28 mouse cellular contexts compared by ENCODE assay signal in genomic region chr3:63423552-63423951, GRCm38 (mm10).
"Had no signal": no experiment of that assay in that cellular context is flagged by ENCODE, and none has a peak within 500 bp of the region (broad histone marks: within the 10 kb centered on the region; RNA-seq: fewer than 3 reads in every experiment).

No protein-coding gene starts in this region.

- ATAC-seq: hindbrain, embryonic 16.5 days; inflammation-experienced regulatory T-cells, adult 6 months; intestine, embryonic 15.5 days; intestine, postnatal 0 days; liver, postnatal 0 days had no signal

- H3K4me3 ChIP-seq: gastrocnemius, adult 2 months; heart, embryonic 10.5 days; heart, embryonic 12.5 days; hindbrain, embryonic 10.5 days; hindbrain, embryonic 12.5 days; intestine, embryonic 15.5 days; layer of hippocampus, adult 2 months; left cerebral cortex, adult 2 months; limb, embryonic 13.5 days; liver, embryonic 13.5 days; liver, embryonic 15.5 days had no signal

- H3K4me2 ChIP-seq: heart, embryonic 12.5 days; hindbrain, embryonic 12.5 days; hindbrain, embryonic 14.5 days; intestine, embryonic 15.5 days; limb, embryonic 13.5 days; liver, embryonic 11.5 days; liver, embryonic 13.5 days; liver, embryonic 15.5 days had no signal

- H3K36me3 ChIP-seq: heart, embryonic 10.5 days; heart, embryonic 12.5 days; hindbrain, embryonic 10.5 days; hindbrain, embryonic 12.5 days; intestine, embryonic 15.5 days; limb, embryonic 13.5 days; liver, embryonic 13.5 days; liver, embryonic 15.5 days had no signal

- H3K27ac ChIP-seq: gastrocnemius, adult 2 months; heart, embryonic 10.5 days; hindbrain, embryonic 10.5 days; hindbrain, embryonic 12.5 days; hindbrain, embryonic 14.5 days; intestine, embryonic 15.5 days; layer of hippocampus, adult 2 months; left cerebral cortex, adult 2 months; limb, embryonic 13.5 days; liver, embryonic 13.5 days; liver, embryonic 15.5 days had no signal

- H3K9ac ChIP-seq: heart, embryonic 12.5 days; hindbrain, embryonic 12.5 days; hindbrain, embryonic 14.5 days; intestine, embryonic 15.5 days; limb, embryonic 13.5 days; liver, embryonic 13.5 days; liver, embryonic 15.5 days; liver, postnatal 0 days had no signal

- H3K27me3 ChIP-seq: heart, embryonic 12.5 days; hindbrain, embryonic 12.5 days; intestine, embryonic 15.5 days; limb, embryonic 13.5 days; liver, embryonic 13.5 days; liver, embryonic 15.5 days had no signal

- H3K9me3 ChIP-seq: heart, embryonic 10.5 days; heart, embryonic 12.5 days; hindbrain, embryonic 10.5 days; hindbrain, embryonic 12.5 days; intestine, embryonic 15.5 days; limb, embryonic 13.5 days; liver, embryonic 13.5 days; liver, embryonic 15.5 days had no signal

- H3K4me1 ChIP-seq: heart, embryonic 10.5 days; heart, embryonic 12.5 days; hindbrain, embryonic 10.5 days; hindbrain, embryonic 12.5 days; intestine, embryonic 15.5 days; limb, embryonic 13.5 days; liver, embryonic 13.5 days; liver, embryonic 15.5 days had no signal

- DNase-seq: gastrocnemius, adult 2 months; gastrocnemius, postnatal 10 days; gastrocnemius, postnatal 25 days; heart, adult 18-20 months; heart, postnatal 10 days; heart, postnatal 4 days; kidney, adult 18-20 months; kidney, adult 8-10 months; kidney, postnatal 10 days; kidney, postnatal 25 days; kidney, postnatal 4 days; liver; liver, embryonic 13.5 days; liver, postnatal 0 days had no signal
